Mouse (Mus musculus) spleen, postnatal 0 days (tissue): ENCODE data around the gene Sct. TPM values are rescaled to one million over a fixed set of nuclear protein-coding genes. Genes with fewer than 3 reads are reported as not detected.

Source experiments
- polyA plus RNA-seq: library from polyadenylated mRNA; unstranded; fragments of >200 nt; fragmentation: Nextera tagmentation; extraction: Ambion mirVana; gene quantifications from 2 replicates; pipeline ENCODE4 v1.2.1, GENCODE M21; 2015

Gene Sct
- polyA plus RNA-seq, result 10.2 and 15.9 TPM in 2 replicates

GRCm38 (mm10) chr7:141278766-141279590 lies at the start of gene Sct:
Sct (minus strand) TSS chr7:141279133.

GRCm38 (mm10) chr7:141327469-141328372 lies 48.8 kb upstream of the Sct start, which contains the start of the genes Deaf1 and Tmem80:
Deaf1 (minus strand) TSS chr7:141327690.
Tmem80 (plus strand) TSS chr7:141327739.

GRCm38 (mm10) chr7:141291921-141292582 lies 13.1 kb upstream of the Sct start, which contains the start of gene Drd4:
Drd4 (plus strand) TSS chr7:141292006.

GRCm38 (mm10) chr7:141276546-141276945 lies 2.4 kb downstream of the Sct start, which contains the start of gene Cdhr5:
Cdhr5 (minus strand) TSS chr7:141276786.

GRCm38 (mm10) chr7:141265739-141266561 lies 13.0 kb downstream of the Sct start, which contains the start of gene Irf7:
Irf7 (minus strand) TSS chr7:141266481.

Other genes with a start within 250 kb of the Sct start
- 0.29 and 0.49 TPM in 2 replicates for gene B4galnt4, start 218.0 kb downstream of the Sct start, polyA plus RNA-seq
- 2.2 and 3.6 TPM in 2 replicates for gene Pkp3, start 200.9 kb downstream of the Sct start, polyA plus RNA-seq
- 8.6 and 9.9 TPM in 2 replicates for gene Sigirr, start 178.6 kb downstream of the Sct start, polyA plus RNA-seq
- 0.29 and 0.60 TPM in 2 replicates for gene Ano9, start 161.3 kb downstream of the Sct start, polyA plus RNA-seq
- 137 and 167 TPM in 2 replicates for gene Ptdss2, start 156.8 kb downstream of the Sct start, polyA plus RNA-seq
- gene Rnh1, start 106.3 kb downstream of the Sct start, polyA plus RNA-seq, result 61.3 and 72.7 TPM in 2 replicates
- 62.2 and 63.7 TPM in 2 replicates for gene Hras, start 85.1 kb downstream of the Sct start, polyA plus RNA-seq
- 4.3 and 4.7 TPM in 2 replicates for gene Lrrc56, start 85.0 kb downstream of the Sct start, polyA plus RNA-seq
- 0.22 and 0.33 TPM in 2 replicates for gene Lmntd2, start 65.1 kb downstream of the Sct start, polyA plus RNA-seq
- gene Rassf7, start 63.3 kb downstream of the Sct start, polyA plus RNA-seq, result 9.9 and 12.2 TPM in 2 replicates
- gene Phrf1, start 50.3 kb downstream of the Sct start, polyA plus RNA-seq, result 32.7 and 37.2 TPM in 2 replicates
- 32.5 and 46.0 TPM in 2 replicates for gene Irf7, start 12.7 kb downstream of the Sct start, polyA plus RNA-seq
- 0.07 and 0.11 TPM in 2 replicates for gene Cdhr5, start 2.3 kb downstream of the Sct start, polyA plus RNA-seq
- gene Drd4, start 12.9 kb upstream of the Sct start, polyA plus RNA-seq, result 0.10 and 0.55 TPM in 2 replicates
- gene Deaf1, start 48.6 kb upstream of the Sct start, polyA plus RNA-seq, result 26.7 and 31.4 TPM in 2 replicates
- 25.3 and 26.4 TPM in 2 replicates for gene Tmem80, start 48.6 kb upstream of the Sct start, polyA plus RNA-seq
- 1.6 and 2.0 TPM in 2 replicates for gene Eps8l2, start 59.7 kb upstream of the Sct start, polyA plus RNA-seq
- 532 and 557 TPM in 2 replicates for gene Taldo1, start 113.1 kb upstream of the Sct start, polyA plus RNA-seq
- 27.9 and 38.0 TPM in 2 replicates for gene Gatd1, start 135.0 kb upstream of the Sct start, polyA plus RNA-seq
- gene Cend1, start 150.4 kb upstream of the Sct start, polyA plus RNA-seq, result 0.17 TPM in 1 of 2 replicates, not detected in the other
- gene Slc25a22, start 158.8 kb upstream of the Sct start, polyA plus RNA-seq, result 9.6 and 12.0 TPM in 2 replicates
- gene Pidd1, start 164.9 kb upstream of the Sct start, polyA plus RNA-seq, result 11.9 and 14.1 TPM in 2 replicates
- gene Rplp2, start 168.2 kb upstream of the Sct start, polyA plus RNA-seq, result 1,725 and 1,765 TPM in 2 replicates
- gene Pnpla2, start 176.1 kb upstream of the Sct start, polyA plus RNA-seq, result 23.6 and 27.5 TPM in 2 replicates
- 12.7 and 15.8 TPM in 2 replicates for gene Cracr2b, start 182.0 kb upstream of the Sct start, polyA plus RNA-seq
- gene Cd151, start 188.3 kb upstream of the Sct start, polyA plus RNA-seq, result 9.2 and 10.5 TPM in 2 replicates
- gene Polr2l, start 196.0 kb upstream of the Sct start, polyA plus RNA-seq, result 56.8 and 65.1 TPM in 2 replicates
- gene Tspan4, start 196.1 kb upstream of the Sct start, polyA plus RNA-seq, result 65.7 and 84.5 TPM in 2 replicates